Mouse (Mus musculus) lung, embryonic 14.5 days (tissue): Measurements from ENCODE around the gene Nid1. TPM values are rescaled to one million over a fixed set of nuclear protein-coding genes. Genes with fewer than 3 reads are reported as not detected.
"Not testable (repeated sequence)": the region's sequence is repeated elsewhere in the genome, so short reads cannot be mapped to it uniquely, and the experiment has no call there.

Experiments
- ATAC-seq: fragments of 200-750 bp; cut with Nextera tagmentation; 2 replicates; pipeline ENCODE4 v1.8.0; 2017; ENCODE audit warnings: mild to moderate bottlenecking, moderate TSS enrichment, moderate library complexity; ENCODE audit not compliant: insufficient read depth
- DNase-seq: peaks from one replicate; pipeline ENCODE4 v3.0.0-alpha.2; 2015
- H3K27ac ChIP-seq: fragments of 300-500 bp; sonication (generic); 2 replicates; pipeline ENCODE4 v1.5.1; 2014; ENCODE audit warnings: low read depth, mild to moderate bottlenecking, moderate library complexity
- H3K27me3 ChIP-seq: fragments of 300-500 bp; sonication (generic); 2 replicates; pipeline ENCODE4 v1.6.1; 2014; ENCODE audit warnings: low read length, control low read depth; ENCODE audit not compliant: insufficient read depth
- H3K36me3 ChIP-seq: fragments of 300-500 bp; sonication (generic); 2 replicates; pipeline ENCODE4 v1.6.1; 2014; ENCODE audit warnings: control low read depth; ENCODE audit not compliant: insufficient read depth
- H3K4me1 ChIP-seq: fragments of 300-500 bp; sonication (generic); 2 replicates; pipeline ENCODE4 v1.6.1; 2014; ENCODE audit warnings: antibody characterized with exemption, control low read depth; ENCODE audit not compliant: insufficient read depth
- H3K4me2 ChIP-seq: fragments of 300-500 bp; sonication (generic); 2 replicates; pipeline ENCODE4 v1.6.1; 2014; ENCODE audit warnings: mild to moderate bottlenecking
- H3K4me3 ChIP-seq: fragments of 300-500 bp; sonication (generic); 2 replicates; pipeline ENCODE4 v1.5.1; 2014; ENCODE audit warnings: low read depth, low read length
- H3K9ac ChIP-seq: fragments of 300-500 bp; sonication (generic); 2 replicates; pipeline ENCODE4 v1.6.1; 2014
- H3K9me3 ChIP-seq: fragments of 300-500 bp; sonication (generic); 2 replicates; pipeline ENCODE4 v1.6.1; 2016; ENCODE audit warnings: low read depth, low read length, control low read depth
- CTCF ChIP-seq: IDR thresholded peaks from 2 replicates; pipeline ENCODE4 v1.5.1; 2016; ENCODE audit warnings: antibody characterized with exemption, low read depth
- WGBS: fragments of 180-500 bp; shearing (Covaris S2); extraction: QIAGEN DNeasy Blood & Tissue Kit; methylation state at CpG from one replicate; pipeline ENCODE4 v1.1.7; 2014; 5-methylcytosine and 5-hydroxymethylcytosine counted together
- polyA plus RNA-seq: library from polyadenylated mRNA; unstranded; fragments of >200 nt; fragmentation: Nextera tagmentation; extraction: Ambion mirVana; gene quantifications from 2 replicates; pipeline ENCODE4 v1.2.1, GENCODE M21; 2014

The Nid1 gene
- polyA plus RNA-seq, 1 experiment from 2014 or later = 160 TPM

DNA sequence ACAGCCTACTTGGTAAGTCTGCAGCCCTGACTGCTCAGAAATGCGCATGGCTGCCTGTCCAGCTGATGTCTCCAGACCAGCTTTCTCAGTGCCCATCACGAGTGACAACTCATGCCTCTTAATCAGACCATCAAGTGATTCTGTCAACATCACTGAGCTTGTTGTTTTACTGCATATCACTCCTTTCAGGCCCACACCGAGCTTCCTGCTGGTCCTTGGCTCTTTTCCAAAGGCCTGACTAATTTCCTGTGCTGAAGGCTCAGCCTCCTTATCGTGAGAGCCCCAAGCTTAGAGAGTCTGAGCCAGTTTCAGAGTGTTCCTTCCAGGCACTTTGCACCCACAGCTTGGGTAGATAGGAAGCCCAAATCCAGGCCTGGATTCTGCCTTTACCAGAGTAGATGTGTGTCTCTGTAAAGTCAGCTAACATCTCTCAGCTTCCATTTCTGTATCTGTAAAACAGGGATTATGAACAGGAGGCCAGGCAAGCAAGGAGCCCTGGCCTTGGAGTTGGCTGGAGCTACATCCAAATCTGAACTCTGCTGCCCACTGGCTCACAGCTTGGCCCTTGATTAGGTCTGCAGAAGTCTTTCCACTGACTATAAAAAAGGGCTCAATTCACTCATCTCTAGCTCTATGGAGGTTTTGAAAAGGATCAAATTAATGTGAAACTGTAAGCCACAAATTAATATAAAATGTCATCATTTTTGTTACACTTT, 101.4 kb downstream of the Nid1 start:
- H3K9me3 ChIP-seq = no peaks in the 10 kb centered on the region

DNA sequence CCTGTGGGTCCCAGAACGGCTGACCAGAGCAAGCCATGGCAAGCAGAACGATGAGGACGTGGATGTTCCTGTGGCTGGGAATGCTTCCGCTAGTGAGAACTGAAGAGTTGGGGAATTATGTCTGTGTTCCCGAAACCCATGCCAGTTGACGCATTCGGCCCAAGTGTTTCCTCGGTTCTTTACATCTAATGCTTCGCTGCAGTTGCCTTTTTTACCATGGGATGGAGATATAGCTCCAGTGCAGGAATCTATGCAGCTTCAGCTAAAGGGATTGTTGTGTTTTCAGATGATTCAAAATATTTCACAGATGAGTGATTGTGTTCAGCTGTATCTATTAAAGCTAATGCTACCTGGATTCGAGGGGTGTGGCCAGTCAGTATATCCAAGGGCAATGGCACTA, 105.7 kb downstream of the Nid1 start:
- WGBS = 92% methylated on average over 10 of the region's 10 CpGs

More for the DNA sequence above, 101.4 kb downstream of the Nid1 start:
- Histone ChIP-seq H3K27me3 (no peaks in the 10 kb centered on the region), H3K36me3 (no peaks in the 10 kb centered on the region), H3K9ac (no peak overlapping the region), H3K27ac (peak overlapping the region; percentile 67; the same call in 1 of the 2 replicates), H3K4me3 (no peak overlapping the region), H3K4me2 (no peak overlapping the region), H3K4me1 (no peaks in the 10 kb centered on the region)
- TF ChIP-seq CTCF = no peak
- ATAC-seq (peak; percentile 95), DNase-seq (peak; percentile 87)
- WGBS = 13% methylated on average over 4 of the region's 4 CpGs

DNA sequence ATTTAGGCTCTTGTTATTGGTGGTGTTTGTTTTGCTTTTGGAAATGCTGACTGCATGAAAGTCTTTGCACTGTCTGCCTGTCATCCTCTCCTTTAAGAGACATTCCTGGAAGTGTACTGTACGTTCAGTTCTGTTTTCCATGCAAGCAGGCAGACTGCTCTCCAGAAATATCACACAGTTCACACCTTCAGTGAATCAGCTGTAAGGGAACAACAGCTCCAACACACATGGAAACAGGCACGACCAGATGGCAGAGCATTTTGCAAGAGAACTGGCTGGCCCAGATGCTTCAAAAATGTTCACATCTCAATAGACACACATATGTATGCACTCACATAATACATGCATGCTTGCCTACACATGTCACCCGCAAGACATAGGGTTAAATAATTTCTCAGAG, 109.4 kb downstream of the Nid1 start:
- TF ChIP-seq CTCF = no peak
- H3K27me3 ChIP-seq = no peaks in the 10 kb centered on the region
- peaks cover 6% of the 10 kb centered on the region; the same call in 1 of the 2 replicates for H3K4me1 ChIP-seq
- no peak for DNase-seq
- no peaks in the 10 kb centered on the region for H3K36me3 ChIP-seq
- H3K9ac ChIP-seq = no peak overlapping the region
- no peak overlapping the region for H3K27ac ChIP-seq
- WGBS = 57% methylated on average over 3 of the region's 3 CpGs
- H3K9me3 ChIP-seq = no peaks in the 10 kb centered on the region
- H3K4me3 ChIP-seq = no peak overlapping the region
- no peak overlapping the region for H3K4me2 ChIP-seq
- ATAC-seq = no peak

More for the DNA sequence above, 105.7 kb downstream of the Nid1 start:
- H3K27me3 ChIP-seq, H3K4me1 ChIP-seq, H3K9me3 ChIP-seq, H3K9ac ChIP-seq, ATAC-seq, H3K4me2 ChIP-seq, H3K4me3 ChIP-seq, DNase-seq, H3K27ac ChIP-seq, H3K36me3 ChIP-seq: not testable (repeated sequence)

DNA sequence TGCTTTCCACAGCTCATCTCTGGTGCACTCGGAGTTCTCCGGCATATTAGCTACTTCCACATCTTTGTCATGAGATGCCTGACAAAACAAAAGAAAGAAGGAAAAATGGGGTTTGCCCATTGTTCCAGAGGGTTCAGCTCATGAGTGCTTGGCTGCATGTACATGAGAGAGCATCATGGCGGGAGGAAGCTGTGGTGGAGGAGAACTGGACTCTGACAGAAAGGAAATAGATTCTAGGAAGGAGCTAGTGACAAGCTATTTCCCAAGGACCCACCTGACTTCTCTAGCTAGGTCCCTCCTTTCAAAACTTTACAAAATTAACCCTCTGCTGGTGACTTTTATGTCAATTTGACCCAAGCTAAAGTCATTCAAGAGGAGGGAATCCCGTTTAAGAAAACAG, 110.5 kb downstream of the Nid1 start:
- Histone ChIP-seq H3K4me3 (no peak overlapping the region), H3K4me1 (peaks cover 6% of the 10 kb centered on the region; the same call in 1 of the 2 replicates), H3K27ac (no peak overlapping the region), H3K4me2 (no peak overlapping the region), H3K9ac (no peak overlapping the region), H3K9me3 (no peaks in the 10 kb centered on the region), H3K27me3 (no peaks in the 10 kb centered on the region), H3K36me3 (no peaks in the 10 kb centered on the region)
- DNase-seq (no peak), ATAC-seq (no peak)
- TF ChIP-seq CTCF = no peak
- 85% methylated on average over 4 of the region's 4 CpGs for WGBS

DNA sequence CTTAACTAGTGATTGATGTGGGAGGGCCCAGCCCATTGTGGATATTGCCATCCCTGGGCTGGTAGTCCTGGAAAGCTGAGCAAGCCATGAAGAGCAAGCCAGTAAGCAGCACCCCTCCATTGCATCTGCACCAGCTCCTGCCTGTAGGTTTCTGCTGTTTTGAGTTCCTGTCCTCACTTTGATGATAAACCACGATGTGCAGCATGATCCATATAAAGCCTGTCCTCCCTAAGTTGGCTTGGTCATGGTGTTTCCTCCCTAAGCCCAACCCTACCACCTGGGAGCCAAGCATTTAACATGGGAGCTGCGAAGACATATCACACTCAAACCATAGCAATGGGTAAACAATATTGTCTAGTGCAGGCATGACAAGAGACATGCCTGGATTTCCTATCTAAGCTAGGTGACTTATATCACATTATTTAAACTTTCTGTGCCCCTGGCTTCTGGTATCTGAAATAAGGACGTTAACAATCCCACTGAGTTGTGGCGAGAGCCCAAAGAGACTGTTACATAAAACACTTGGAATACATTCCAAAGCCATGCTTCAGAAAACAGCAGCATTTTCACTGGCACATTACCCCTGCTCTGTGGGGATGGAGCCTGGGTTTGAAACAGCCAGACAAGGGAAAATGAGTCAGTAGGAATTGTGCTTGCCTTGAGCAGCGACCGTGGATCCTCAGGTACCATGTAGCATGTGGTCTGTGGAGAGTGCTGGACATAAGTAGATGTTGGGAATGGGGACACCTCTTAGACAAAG, 111.3 kb downstream of the Nid1 start:
- no peaks in the 10 kb centered on the region for H3K36me3 ChIP-seq
- H3K4me2 ChIP-seq = no peak overlapping the region
- H3K9me3 ChIP-seq = no peaks in the 10 kb centered on the region
- DNase-seq (no peak), ATAC-seq (no peak)
- H3K27ac ChIP-seq = no peak overlapping the region
- H3K4me3 ChIP-seq = no peak overlapping the region
- no peak overlapping the region for H3K9ac ChIP-seq
- H3K27me3 ChIP-seq = no peaks in the 10 kb centered on the region
- TF ChIP-seq CTCF = no peak
- 78% methylated on average over 6 of the region's 6 CpGs for WGBS
- H3K4me1 ChIP-seq = peaks cover 6% of the 10 kb centered on the region; the same call in 1 of the 2 replicates

DNA sequence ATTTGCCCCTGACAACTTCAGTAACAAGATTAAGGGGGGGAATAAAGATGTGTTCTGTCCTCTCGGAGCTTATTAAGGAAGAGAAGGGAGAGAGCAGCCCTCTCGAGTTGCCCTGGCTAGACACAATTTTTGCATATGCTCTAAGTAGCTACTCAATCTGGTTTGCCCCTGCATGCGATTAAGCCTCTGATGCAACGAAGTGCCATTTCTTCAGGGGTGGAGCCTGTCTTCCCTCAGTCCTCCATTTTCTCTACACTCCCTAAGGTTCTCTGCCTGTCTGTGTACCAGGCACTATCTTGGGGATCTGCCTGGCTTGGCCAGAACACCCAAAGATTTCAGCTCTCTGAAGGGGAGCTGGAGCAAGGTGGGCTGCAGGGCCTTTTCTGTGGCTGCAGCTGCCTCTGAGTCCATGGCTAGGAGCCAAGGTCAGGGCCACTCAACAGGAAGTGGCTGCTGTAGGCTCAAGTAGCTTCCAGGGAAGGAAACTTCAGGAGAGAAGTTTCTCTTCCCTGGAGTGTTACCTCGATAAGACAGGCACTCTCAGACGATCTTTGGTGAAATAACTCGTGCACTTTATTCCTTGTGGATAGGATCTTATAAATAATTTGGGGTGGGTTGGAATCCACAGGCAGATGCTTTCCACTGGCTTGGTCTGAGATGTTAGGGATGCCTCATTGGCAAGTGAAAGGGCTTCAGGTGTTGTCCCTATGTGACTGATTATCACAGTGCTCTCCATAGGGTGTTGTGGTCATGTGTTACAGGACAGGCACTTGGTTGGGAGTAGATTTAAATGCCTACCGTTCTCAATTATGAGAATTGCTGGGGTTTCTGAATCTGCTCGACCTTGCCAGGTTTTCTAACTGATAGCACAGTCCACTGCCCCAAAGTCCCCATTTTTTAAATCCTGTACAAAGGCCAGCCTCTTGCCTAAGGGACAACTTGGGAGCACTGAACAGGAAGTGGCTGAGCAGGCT, 112.6 kb downstream of the Nid1 start:
- DNase-seq = peak; percentile 66
- H3K4me1 ChIP-seq = peaks cover 6% of the 10 kb centered on the region; the same call in 1 of the 2 replicates
- 62% methylated on average over 9 of the region's 9 CpGs for WGBS
- H3K9ac ChIP-seq = no peak overlapping the region
- ATAC-seq = no peak; the same call in 1 of the 2 replicates
- H3K9me3 ChIP-seq = no peaks in the 10 kb centered on the region
- no peak for TF ChIP-seq CTCF
- no peaks in the 10 kb centered on the region for H3K27me3 ChIP-seq
- no peak overlapping the region; the same call in 1 of the 2 replicates for H3K27ac ChIP-seq
- no peak overlapping the region for H3K4me2 ChIP-seq
- no peak overlapping the region for H3K4me3 ChIP-seq
- no peaks in the 10 kb centered on the region for H3K36me3 ChIP-seq
